Mouse (Mus musculus) liver, embryonic 14.5 days (tissue): ENCODE data around the gene 2810021J22Rik.

Source experiments
- CTCF ChIP-seq: IDR thresholded peaks from 2 replicates; pipeline ENCODE4 v1.5.1; 2016; ENCODE audit warnings: antibody characterized with exemption, low read depth, control low read depth
- EP300 ChIP-seq: IDR thresholded peaks from 2 replicates; pipeline ENCODE4 v1.6.1; 2016; ENCODE audit warnings: antibody characterized with exemption, low read depth

GRCm38 (mm10) chr11:58901080-58901479 lies 34.1 kb downstream of the 2810021J22Rik start:
- TF ChIP-seq CTCF, result no peak
- TF ChIP-seq EP300, result no peak
